Mouse (Mus musculus) liver, postnatal 0 days (tissue): ENCODE results near the gene Slc35d1. TPM values are rescaled to one million over a fixed set of nuclear protein-coding genes. Genes with fewer than 3 reads are reported as not detected.

ENCODE experiments used
- ATAC-seq: fragments of 200-750 bp; cut with Nextera tagmentation; 2 replicates; pipeline ENCODE4 v1.8.0; 2017; ENCODE audit warnings: mild to moderate bottlenecking, moderate library complexity
- DNase-seq: peaks from one replicate; pipeline ENCODE4 v3.0.0-alpha.2; 2016
- H3K27ac ChIP-seq: fragments of 300-500 bp; sonication (generic); 2 replicates; pipeline ENCODE4 v1.5.1; 2014; ENCODE audit warnings: antibody characterized with exemption, moderate library complexity, mild to moderate bottlenecking, low read depth
- H3K27me3 ChIP-seq: fragments of 300-500 bp; sonication (generic); 2 replicates; pipeline ENCODE4 v1.6.1; 2014; ENCODE audit warnings: low read length, control low read depth, mixed read lengths; ENCODE audit not compliant: insufficient read depth
- H3K36me3 ChIP-seq: fragments of 300-500 bp; sonication (generic); replicated peaks from 2 replicates; pipeline ENCODE4 v1.6.1; 2014; ENCODE audit warnings: mild to moderate bottlenecking, control low read depth, low read length, moderate library complexity, mixed read lengths; ENCODE audit not compliant: insufficient read depth
- H3K4me1 ChIP-seq: fragments of 300-500 bp; sonication (generic); 2 replicates; pipeline ENCODE4 v1.6.1; 2014; ENCODE audit warnings: antibody characterized with exemption, mild to moderate bottlenecking, control low read depth; ENCODE audit not compliant: insufficient read depth
- H3K4me2 ChIP-seq: fragments of 300-500 bp; sonication (generic); 2 replicates; pipeline ENCODE4 v1.6.1; 2014; ENCODE audit warnings: low read depth, mild to moderate bottlenecking, low read length, moderate library complexity, mixed read lengths
- H3K4me3 ChIP-seq: fragments of 300-500 bp; sonication (generic); 2 replicates; pipeline ENCODE4 v1.5.1; 2014; ENCODE audit warnings: low read depth, low read length
- H3K9ac ChIP-seq: fragments of 300-500 bp; sonication (generic); replicated peaks from 2 replicates; pipeline ENCODE4 v1.6.1; 2014; ENCODE audit warnings: mild to moderate bottlenecking, moderate library complexity
- H3K9me3 ChIP-seq: fragments of 300-500 bp; sonication (generic); 2 replicates; pipeline ENCODE4 v1.6.1; 2016; ENCODE audit warnings: mild to moderate bottlenecking, control low read depth, low read length, mixed read lengths
- CTCF ChIP-seq: sonication (generic); IDR thresholded peaks from 2 replicates; pipeline ENCODE4 v1.5.1; 2016; ENCODE audit warnings: antibody characterized with exemption, low read depth
- EP300 ChIP-seq: IDR thresholded peaks from 2 replicates; pipeline ENCODE4 v1.6.1; 2016; ENCODE audit warnings: antibody characterized with exemption, low read depth, mild to moderate bottlenecking
- WGBS: fragments of 180-500 bp; shearing (Covaris S2); extraction: QIAGEN DNeasy Blood & Tissue Kit; methylation state at CpG from one replicate; pipeline ENCODE4 v1.1.7; 2014; ENCODE audit not compliant: insufficient replicate concordance; 5-methylcytosine and 5-hydroxymethylcytosine counted together
- polyA plus RNA-seq: library from polyadenylated mRNA; unstranded; fragments of >200 nt; fragmentation: Nextera tagmentation; extraction: Ambion mirVana; gene quantifications from 2 replicates; pipeline ENCODE4 v1.2.1, GENCODE M21; 2015

Gene Slc35d1
- polyA plus RNA-seq, 1 experiment from 2014 or later = 10.0 TPM

DNA sequence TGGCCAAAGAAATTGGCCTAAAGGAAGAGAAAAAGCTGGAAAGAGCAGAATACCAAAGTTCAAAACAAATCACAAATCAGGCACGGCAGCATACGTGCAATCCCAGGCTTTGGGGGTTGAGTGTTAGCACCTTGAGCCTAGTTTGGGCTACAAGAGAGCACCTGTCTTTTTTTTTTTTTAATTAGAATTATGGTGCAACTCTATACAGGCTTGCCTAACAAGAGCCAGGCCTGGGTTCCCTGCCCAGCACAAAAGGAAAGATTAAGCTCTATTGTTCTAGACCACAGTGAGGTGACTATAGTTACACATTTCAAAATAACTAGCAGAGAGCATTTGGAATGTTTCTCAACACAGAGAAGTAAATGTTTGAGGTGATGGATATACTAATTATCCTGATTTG is 32.8 kb upstream of the Slc35d1 start:
- Histone ChIP-seq H3K4me3 (no peak overlapping the region), H3K9ac (no peak overlapping the region), H3K27ac (no peak overlapping the region), H3K4me1 (peaks cover 3% of the 10 kb centered on the region; the same call in 1 of the 2 replicates), H3K27me3 (no peaks in the 10 kb centered on the region), H3K9me3 (no peaks in the 10 kb centered on the region), H3K36me3 (no peaks in the 10 kb centered on the region), H3K4me2 (no peak overlapping the region)
- no peak for DNase-seq
- ATAC-seq = no peak
- TF ChIP-seq EP300 (no peak), CTCF (no peak)
- 73% methylated on average over 2 of the region's 2 CpGs for WGBS

GRCm38 (mm10) chr4:103247249-103247648 is 32.3 kb upstream of the Slc35d1 start:
- DNase-seq (no peak), ATAC-seq (no peak)
- Histone ChIP-seq H3K36me3 (no peaks in the 10 kb centered on the region), H3K4me1 (peaks cover 3% of the 10 kb centered on the region; the same call in 1 of the 2 replicates), H3K4me3 (no peak overlapping the region), H3K4me2 (no peak overlapping the region), H3K9me3 (no peaks in the 10 kb centered on the region), H3K27me3 (no peaks in the 10 kb centered on the region), H3K27ac (no peak overlapping the region), H3K9ac (no peak overlapping the region)
- 83% methylated on average over 3 of the region's 3 CpGs for WGBS
- TF ChIP-seq CTCF (no peak), EP300 (no peak)

GRCm38 (mm10) chr4:103232156-103232555 is 17.2 kb upstream of the Slc35d1 start:
- no peak for DNase-seq

DNA sequence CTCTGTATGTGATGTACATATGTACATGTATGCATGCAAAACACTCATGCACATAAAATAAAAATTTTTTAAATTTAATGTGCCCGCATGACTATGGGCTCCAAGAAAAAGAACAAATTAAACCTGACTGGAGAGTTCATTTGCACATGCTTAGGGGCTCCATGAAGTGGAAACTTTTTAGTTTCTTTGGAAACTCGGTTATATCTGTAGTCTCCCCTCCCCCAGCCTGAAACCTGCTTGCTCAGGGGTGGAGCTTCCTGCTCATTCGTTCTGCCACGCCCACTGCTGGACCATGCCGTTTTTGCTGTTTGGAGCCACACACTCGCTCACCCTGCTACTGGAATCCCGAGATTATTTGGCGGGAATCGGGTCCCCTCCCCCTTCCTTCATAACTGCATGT is 7.9 kb upstream of the Slc35d1 start:
- Histone ChIP-seq H3K4me3 (no peak overlapping the region), H3K27me3 (no peaks in the 10 kb centered on the region), H3K4me1 (no peaks in the 10 kb centered on the region), H3K9me3 (no peaks in the 10 kb centered on the region), H3K27ac (no peak overlapping the region), H3K4me2 (no peak overlapping the region), H3K9ac (no peak overlapping the region), H3K36me3 (no peaks in the 10 kb centered on the region)
- TF ChIP-seq EP300 (no peak), CTCF (no peak)
- ATAC-seq (no peak), DNase-seq (no peak)
- WGBS = 29% methylated on average over 9 of the region's 9 CpGs

More at GRCm38 (mm10) chr4:103232156-103232555, 17.2 kb upstream of the Slc35d1 start:
- Histone ChIP-seq H3K27ac (no peak overlapping the region), H3K4me1 (no peaks in the 10 kb centered on the region), H3K36me3 (no peaks in the 10 kb centered on the region), H3K27me3 (no peaks in the 10 kb centered on the region), H3K4me3 (no peak overlapping the region), H3K9me3 (no peaks in the 10 kb centered on the region), H3K4me2 (no peak overlapping the region), H3K9ac (no peak overlapping the region)
- 69% methylated on average over 2 of the region's 2 CpGs for WGBS
- TF ChIP-seq EP300 = no peak
- TF ChIP-seq CTCF = no peak
- ATAC-seq = no peak

- DNase-seq (no peak), ATAC-seq (no peak)
- Histone ChIP-seq H3K27ac (no peak overlapping the region), H3K9ac (no peak overlapping the region), H3K4me3 (no peak overlapping the region), H3K4me2 (no peak overlapping the region), H3K4me1 (no peaks in the 10 kb centered on the region), H3K36me3 (no peaks in the 10 kb centered on the region), H3K9me3 (no peaks in the 10 kb centered on the region), H3K27me3 (no peaks in the 10 kb centered on the region)
- WGBS = 41% methylated on average over 6 of the region's 6 CpGs
- no peak for TF ChIP-seq EP300
- no peak for TF ChIP-seq CTCF
Observed at GRCm38 (mm10) chr4:103221789-103222188, 6.8 kb upstream of the Slc35d1 start.

DNA sequence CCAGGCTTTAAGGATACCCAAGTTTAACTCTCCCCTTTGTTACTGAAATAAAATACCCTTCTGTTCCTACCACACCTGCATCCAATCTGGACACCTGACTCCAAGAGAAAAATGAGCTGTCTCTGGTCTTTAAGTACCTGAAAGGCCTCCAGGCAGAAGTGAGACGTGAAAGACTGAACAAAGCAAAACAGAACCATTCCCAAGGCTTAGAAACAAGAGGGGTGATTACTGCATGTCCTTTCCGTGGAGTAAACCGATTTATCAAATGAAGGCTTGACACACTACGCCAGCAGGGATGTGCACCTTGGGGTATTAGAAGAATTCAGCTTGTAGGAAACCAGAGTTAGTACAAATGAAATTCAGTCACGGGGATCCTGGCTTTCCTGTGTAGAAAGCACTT is 4.0 kb upstream of the Slc35d1 start:
- no peak for ATAC-seq
- WGBS = 80% methylated on average over 5 of the region's 5 CpGs
- H3K9me3 ChIP-seq = no peaks in the 10 kb centered on the region

GRCm38 (mm10) chr4:103216046-103216445 is 1.1 kb upstream of the Slc35d1 start:
- Histone ChIP-seq H3K4me2 (peak overlapping the region; percentile 87), H3K4me3 (no peak overlapping the region), H3K9me3 (no peaks in the 10 kb centered on the region), H3K27ac (peak overlapping the region; percentile 98), H3K4me1 (peaks cover 13% of the 10 kb centered on the region), H3K36me3 (0 out of 2 replicates have a peak, but pooled peaks cover 4% of the 10 kb centered on the region), H3K9ac (no peak overlapping the region), H3K27me3 (no peaks in the 10 kb centered on the region)
- DNase-seq (peak; percentile 40), ATAC-seq (peak; percentile 58)
- WGBS = 55% methylated on average over 6 of the region's 6 CpGs
- TF ChIP-seq CTCF (no peak), EP300 (peak; percentile 43; the same call in 1 of the 2 replicates)

More for the DNA sequence above, 4.0 kb upstream of the Slc35d1 start:
- Histone ChIP-seq H3K9ac (no peak overlapping the region), H3K36me3 (no peaks in the 10 kb centered on the region), H3K4me3 (no peak overlapping the region), H3K27ac (no peak overlapping the region), H3K27me3 (no peaks in the 10 kb centered on the region), H3K4me1 (peaks cover 6% of the 10 kb centered on the region), H3K4me2 (no peak overlapping the region)
- TF ChIP-seq CTCF (no peak), EP300 (no peak)
- no peak for DNase-seq
